Comparison of ENCODE assay signal across 8 mouse cellular contexts in the genomic region with DNA sequence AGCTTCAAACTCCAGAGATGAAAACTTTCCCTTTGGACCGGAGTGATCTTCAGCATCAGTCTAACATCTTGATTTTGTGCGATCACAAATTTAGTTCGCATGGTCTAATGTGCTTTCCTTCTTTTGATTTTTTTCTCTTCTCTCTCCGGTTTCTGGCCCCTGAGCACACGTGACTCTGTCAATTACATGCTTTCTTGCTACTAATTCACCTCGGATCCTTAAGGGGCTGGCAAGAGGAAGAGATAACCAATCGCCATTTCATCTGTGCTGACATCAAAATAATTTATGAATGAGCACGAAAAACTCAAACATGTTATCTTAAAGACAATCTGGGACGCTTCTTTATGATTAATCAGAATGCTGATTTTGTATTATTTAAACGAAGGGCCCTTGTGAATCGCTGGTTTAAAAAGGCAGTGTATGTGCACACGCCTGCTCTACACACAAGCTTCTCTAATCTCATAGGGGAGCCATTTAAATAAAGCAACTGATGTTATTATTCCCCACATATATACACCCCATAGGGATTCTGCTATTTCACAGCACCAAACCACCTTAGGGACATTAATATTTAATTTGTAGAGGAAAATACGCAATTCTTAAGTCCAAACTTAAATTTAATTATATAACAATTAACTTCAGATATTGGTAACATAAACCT. TPM values are rescaled to one million over a fixed set of nuclear protein-coding genes. Genes with fewer than 3 reads are reported as not detected.
DNase-seq lines count a peak whose midpoint lies in the region; ATAC-seq and TF ChIP-seq lines count a peak whose summit lies in the region.

No protein-coding gene starts in this region.

- H3K9me3 ChIP-seq in kidney, embryonic 16.5 days (ENCODE audit: low read length) = no peaks in the 10 kb centered on the region
- H3K9me3 ChIP-seq in embryonic facial prominence, embryonic 10.5 days = no peaks in the 10 kb centered on the region
- H3K9me3 ChIP-seq in intestine, embryonic 16.5 days (ENCODE audit: control insufficient read depth, low read length) = no peaks in the 10 kb centered on the region
- H3K9me3 ChIP-seq in neural tube, embryonic 14.5 days (ENCODE audit: control insufficient read depth, low read length) = no peaks in the 10 kb centered on the region

- H3K4me3 ChIP-seq in kidney, embryonic 16.5 days (ENCODE audit: low read length) = peak overlapping the region; percentile 53
- H3K4me3 ChIP-seq in kidney, adult 2 months (ENCODE audit: insufficient read depth, low read depth, low read length) = no peak overlapping the region
- peak overlapping the region; percentile 71 for H3K4me3 ChIP-seq in embryonic facial prominence, embryonic 10.5 days
- peak overlapping the region; percentile 49 for H3K4me3 ChIP-seq in intestine, embryonic 16.5 days (ENCODE audit: low read length)
- peak overlapping the region; percentile 28 for H3K4me3 ChIP-seq in neural tube, embryonic 14.5 days (ENCODE audit: low read depth, low read length)

- 0 out of 2 replicates have a peak overlapping the region, but pooled peaks have one; percentile 44 for H3K27ac ChIP-seq in kidney, embryonic 16.5 days (ENCODE audit: low read length)
- H3K27ac ChIP-seq in kidney, adult 2 months (ENCODE audit: insufficient read depth, low read depth, low read length) = no peak overlapping the region
- H3K27ac ChIP-seq in embryonic facial prominence, embryonic 10.5 days (replicated peaks) = peak overlapping the region; percentile 97
- H3K27ac ChIP-seq in intestine, embryonic 16.5 days (ENCODE audit: low read length) = no peak overlapping the region
- no peak overlapping the region for H3K27ac ChIP-seq in neural tube, embryonic 14.5 days (ENCODE audit: low read depth, low read length)

- peak overlapping the region; percentile 53 for H3K9ac ChIP-seq in kidney, embryonic 16.5 days (replicated peaks; ENCODE audit: low read length)
- H3K9ac ChIP-seq in intestine, embryonic 16.5 days (ENCODE audit: low read depth, low read length) = peak overlapping the region; percentile 46; the same call in 1 of the 2 replicates
- peak overlapping the region; percentile 18; the same call in 1 of the 2 replicates for H3K9ac ChIP-seq in neural tube, embryonic 14.5 days (replicated peaks; ENCODE audit: low read depth, low read length)

- TF ChIP-seq CTCF in kidney, adult 2 months (conservative IDR thresholded peaks at IDR 0.05; ENCODE audit: insufficient read depth, insufficient read length, low read depth, low read length) = no peak

- no peaks in the 10 kb centered on the region for H3K36me3 ChIP-seq in kidney, embryonic 16.5 days (ENCODE audit: insufficient read depth, low read length)
- H3K36me3 ChIP-seq in kidney, adult 2 months (ENCODE audit: control insufficient read depth, insufficient read depth, low read length) = no peaks in the 10 kb centered on the region
- H3K36me3 ChIP-seq in embryonic facial prominence, embryonic 10.5 days (replicated peaks) = no peaks in the 10 kb centered on the region; the same call in 1 of the 2 replicates
- H3K36me3 ChIP-seq in intestine, embryonic 16.5 days (ENCODE audit: control insufficient read depth, insufficient read depth, low read length) = no peaks in the 10 kb centered on the region
- H3K36me3 ChIP-seq in neural tube, embryonic 14.5 days (ENCODE audit: control insufficient read depth, insufficient read depth, low read length) = no peaks in the 10 kb centered on the region

- ATAC-seq in kidney, embryonic 16.5 days (ENCODE audit: low FRiP score, low TSS enrichment) = peak; percentile 58; the same call in 1 of the 2 replicates
- ATAC-seq in intestine, embryonic 16.5 days = peak; percentile 39; the same call in 1 of the 2 replicates
- peak; percentile 69 for ATAC-seq in neural tube, embryonic 14.5 days (ENCODE audit: low read depth)

- no peak for TF ChIP-seq POLR2A in kidney, adult 2 months (IDR thresholded peaks at IDR 0.05; ENCODE audit: low read depth, low read length)

- H3K4me1 ChIP-seq in kidney, embryonic 16.5 days (ENCODE audit: insufficient read depth, low read length) = peaks cover 5% of the 10 kb centered on the region; the same call in 1 of the 2 replicates
- H3K4me1 ChIP-seq in kidney, adult 2 months (ENCODE audit: control insufficient read depth, insufficient read depth, low read length) = no peaks in the 10 kb centered on the region
- H3K4me1 ChIP-seq in embryonic facial prominence, embryonic 10.5 days = peaks cover 59% of the 10 kb centered on the region
- H3K4me1 ChIP-seq in intestine, embryonic 16.5 days (ENCODE audit: control insufficient read depth, insufficient read depth, low read length) = 0 out of 2 replicates have a peak, but pooled peaks cover 5% of the 10 kb centered on the region
- peaks cover 15% of the 10 kb centered on the region; the same call in 1 of the 2 replicates for H3K4me1 ChIP-seq in neural tube, embryonic 14.5 days (ENCODE audit: control insufficient read depth, insufficient read depth, low read length)

- peak overlapping the region; percentile 62 for H3K4me2 ChIP-seq in kidney, embryonic 16.5 days (replicated peaks; ENCODE audit: low read depth, low read length)
- H3K4me2 ChIP-seq in intestine, embryonic 16.5 days (ENCODE audit: low read depth, low read length) = peak overlapping the region; percentile 61
- H3K4me2 ChIP-seq in neural tube, embryonic 14.5 days (ENCODE audit: low read depth, low read length) = peak overlapping the region; percentile 53

- H3K27me3 ChIP-seq in kidney, embryonic 16.5 days (ENCODE audit: insufficient read depth, low read length) = peaks cover 30% of the 10 kb centered on the region
- H3K27me3 ChIP-seq in kidney, adult 2 months (replicated peaks; ENCODE audit: control insufficient read depth, insufficient read depth, low read length) = peaks cover 7% of the 10 kb centered on the region
- H3K27me3 ChIP-seq in embryonic facial prominence, embryonic 10.5 days (replicated peaks; ENCODE audit: low read depth, poor library complexity, severe bottlenecking) = no peaks in the 10 kb centered on the region
- peaks cover 17% of the 10 kb centered on the region; the same call in 1 of the 2 replicates for H3K27me3 ChIP-seq in intestine, embryonic 16.5 days (replicated peaks; ENCODE audit: control insufficient read depth, insufficient read depth, low read length)
- H3K27me3 ChIP-seq in neural tube, embryonic 14.5 days (ENCODE audit: control insufficient read depth, insufficient read depth, low read length) = no peaks in the 10 kb centered on the region

- DNase-seq in kidney, adult 2 months = no peak
- no peak for DNase-seq in embryonic facial prominence, embryonic 10.5 days (ENCODE audit: low spot score)
- no peak for DNase-seq in thymus, postnatal 10 days (ENCODE audit: low spot score in 2 of 2)
- no peak for DNase-seq in thymus, postnatal 4 days
- no peak for DNase-seq in thymus, postnatal 36 days

- WGBS in kidney, embryonic 16.5 days = under 1% methylated on average over 13 of the region's 13 CpGs
- WGBS in kidney, adult 2 months = 2% methylated on average over 13 of the region's 13 CpGs
- WGBS in embryonic facial prominence, embryonic 10.5 days = 1% methylated on average over 13 of the region's 13 CpGs
- 4% methylated on average over 13 of the region's 13 CpGs for WGBS in intestine, embryonic 16.5 days
- 1% methylated on average over 13 of the region's 13 CpGs for whole genome bisulfite sequencing in neural tube, embryonic 14.5 days

RNA-seq across cellular contexts. Expression of a gene that starts 16.0 kb away (rescaled TPM):
- polyA plus RNA-seq in kidney, embryonic 16.5 days (2015; fragmentation: Nextera tagmentation; extraction: Ambion mirVana) = 0.75 and 1.3 TPM in 2 replicates
- 0.01 TPM in 1 of 2 replicates, not detected in the other for polyA plus RNA-seq in kidney, adult 2 months (2012; rRNA removed)
- polyA plus RNA-seq in embryonic facial prominence, embryonic 10.5 days (2016; fragmentation: Nextera tagmentation; extraction: Ambion mirVana) = 42.2 and 52.5 TPM in 2 replicates
- 0.53 and 0.98 TPM in 2 replicates for polyA plus RNA-seq in intestine, embryonic 16.5 days (2015; fragmentation: Nextera tagmentation; extraction: Ambion mirVana)
- 12.7 and 12.9 TPM in 2 replicates for polyA plus RNA-seq in neural tube, embryonic 14.5 days (2014; fragmentation: Nextera tagmentation; extraction: Ambion mirVana)

Comparison
In these comparisons a context has a peak if more than half of its experiments do, and no peak if none do; other contexts are left out.
1. H3K27ac ChIP-seq: peak in kidney, embryonic 16.5 days (single experiment) and embryonic facial prominence, embryonic 10.5 days (single experiment); none in kidney, adult 2 months (single experiment), intestine, embryonic 16.5 days (single experiment) and neural tube, embryonic 14.5 days (single experiment).
2. Peak in every context shown above with its lines, with median percentiles within 50 percentile points of each other: ATAC-seq, H3K4me2 ChIP-seq and H3K9ac ChIP-seq.